Mouse (Mus musculus): Measurements from ENCODE around the gene Dennd1b.

DNA sequence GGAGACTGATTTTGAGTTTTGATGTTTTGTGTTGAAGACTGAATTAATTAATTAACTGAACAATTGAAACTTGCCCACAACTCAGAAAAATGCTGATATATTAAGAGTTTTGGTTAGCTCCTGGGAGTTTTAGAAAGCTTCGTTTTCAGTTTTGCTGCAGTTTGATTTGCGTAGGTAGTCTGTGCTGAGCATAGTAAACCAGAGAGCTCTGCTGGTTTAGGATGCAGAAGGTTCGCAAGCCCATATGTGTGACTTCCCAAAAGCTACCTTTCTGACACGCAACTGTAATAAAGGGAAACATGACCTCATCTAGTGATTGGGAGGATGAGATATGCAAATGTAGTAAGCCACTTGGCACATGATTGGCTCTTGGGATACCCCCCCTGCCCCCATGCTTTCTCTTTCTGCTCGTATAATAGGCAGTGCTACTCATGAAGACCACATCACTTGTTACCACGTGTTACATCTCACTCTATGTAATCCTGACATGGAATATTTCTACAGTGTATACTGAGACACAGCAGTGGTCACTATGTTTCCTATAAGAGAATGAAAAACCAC is 23.6 kb upstream of the Dennd1b start:
- TF ChIP-seq CTCF (IDR thresholded peaks at IDR 0.05), result no peak
- TF ChIP-seq EP300 (IDR thresholded peaks at IDR 0.05), result no peak
